Mouse (Mus musculus) adrenal gland, postnatal 4 days (tissue): ENCODE data around the gene Col4a4. TPM values are rescaled to one million over a fixed set of nuclear protein-coding genes. Genes with fewer than 3 reads are reported as not detected.

Source experiments
- DNase-seq, 2 experiments: peaks; one replicate each; pipeline ENCODE4 v3.0.0; 2021 to 2022; ENCODE audit warnings: low spot score in 2 of 2, mixed read lengths in 2 of 2
- total RNA-seq, 2 experiments: library from RNA; stranded (reverse); gene quantifications; 2 replicates each; pipeline ENCODE4 v1.2.3; 2021

The Col4a4 gene
- total RNA-seq, 2 experiments from 2014 or later, result 6.9 to 12.7 TPM

GRCm38 (mm10) chr1:82578320-82578719 is 8.3 kb downstream of the Col4a4 start:
- DNase-seq, result no peak

- DNase-seq, result no peak
Measured at GRCm38 (mm10) chr1:82577915-82578314, 8.7 kb downstream of the Col4a4 start.

DNA sequence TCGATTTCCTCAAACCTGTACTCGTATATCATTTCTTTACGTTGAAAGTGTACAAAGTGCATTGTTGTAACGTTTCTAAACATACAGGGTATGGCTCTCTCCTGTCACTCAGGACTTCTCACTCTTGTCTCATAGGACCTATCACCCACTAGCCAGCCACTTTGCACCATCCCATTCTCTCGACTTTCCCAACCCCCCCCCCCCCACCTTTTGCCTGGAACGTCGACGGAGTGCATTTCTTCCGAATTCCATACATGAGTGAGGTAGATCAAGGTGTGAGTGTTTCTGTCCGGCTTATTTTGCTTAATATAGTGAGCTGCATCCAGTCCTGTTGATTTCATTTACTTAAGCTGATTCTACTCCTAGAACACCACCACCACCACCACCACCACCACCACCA is 9.3 kb downstream of the Col4a4 start:
- no peak for DNase-seq

DNA sequence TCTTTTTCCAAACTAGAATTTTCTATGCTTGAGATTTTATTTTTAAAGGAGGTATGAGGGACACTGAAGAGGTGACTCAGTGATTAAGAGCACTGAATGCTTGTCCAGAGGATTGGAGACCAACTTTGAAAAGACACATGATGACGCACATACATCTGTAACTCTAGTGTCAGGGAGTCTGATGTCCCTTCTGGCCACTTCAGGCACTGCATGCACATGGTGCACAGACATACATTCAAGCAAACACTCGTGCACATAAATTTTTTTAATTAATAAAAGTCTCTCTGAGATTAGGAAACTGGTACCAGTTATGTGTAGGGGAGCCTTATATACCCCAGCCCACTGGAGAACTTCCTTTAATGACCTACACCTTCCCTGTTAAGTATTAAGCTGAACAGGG is 10.5 kb downstream of the Col4a4 start:
- no peak for DNase-seq

GRCm38 (mm10) chr1:82575681-82576080 is 11.0 kb downstream of the Col4a4 start:
- DNase-seq, result no peak

- DNase-seq, result no peak
Measured at GRCm38 (mm10) chr1:82571758-82572157, 14.9 kb downstream of the Col4a4 start.

- DNase-seq, result no peak
Measured at GRCm38 (mm10) chr1:82569405-82569804, 17.2 kb downstream of the Col4a4 start.

GRCm38 (mm10) chr1:82560223-82560622 is 26.4 kb downstream of the Col4a4 start:
- no peak for DNase-seq

- DNase-seq, result no peak
Measured at GRCm38 (mm10) chr1:82554889-82555288, 31.8 kb downstream of the Col4a4 start.

GRCm38 (mm10) chr1:82554443-82554850 is 32.2 kb downstream of the Col4a4 start:
- DNase-seq, result no peak

DNA sequence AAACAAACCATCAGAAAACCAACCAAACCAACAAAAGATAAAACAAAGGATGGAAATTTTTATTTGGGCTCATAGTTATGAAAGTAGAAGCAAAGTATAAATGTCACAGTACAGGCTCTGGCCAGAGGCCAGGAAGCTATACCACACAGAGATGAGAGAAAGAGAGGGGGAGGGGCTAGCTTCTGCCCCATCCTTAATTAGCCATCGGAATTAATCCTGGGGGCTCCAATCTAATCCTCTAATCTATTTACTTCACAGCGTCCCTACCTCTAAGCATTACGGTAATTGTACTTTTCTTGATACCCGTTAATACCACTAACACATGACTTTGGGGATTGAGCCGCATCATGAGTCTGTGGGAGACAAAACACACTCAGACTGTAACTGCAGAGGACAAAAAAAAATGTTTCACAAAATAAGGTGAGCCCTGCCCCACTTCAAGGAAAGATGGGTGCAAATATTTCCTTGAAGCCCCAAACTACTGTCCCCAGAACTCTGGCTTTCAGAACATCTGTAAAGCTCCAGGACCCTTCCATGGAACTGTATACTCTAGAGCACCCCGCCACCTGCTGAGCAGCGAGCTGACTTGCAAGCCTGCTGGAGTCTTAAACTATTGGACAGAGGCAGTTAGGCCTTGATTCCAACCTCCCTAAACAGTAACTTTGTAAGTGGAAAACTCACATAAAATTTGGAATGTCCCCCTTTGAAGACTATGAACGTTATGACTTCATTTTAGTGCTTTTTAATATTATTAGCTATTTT is 41.3 kb downstream of the Col4a4 start:
- DNase-seq, result no peak

DNA sequence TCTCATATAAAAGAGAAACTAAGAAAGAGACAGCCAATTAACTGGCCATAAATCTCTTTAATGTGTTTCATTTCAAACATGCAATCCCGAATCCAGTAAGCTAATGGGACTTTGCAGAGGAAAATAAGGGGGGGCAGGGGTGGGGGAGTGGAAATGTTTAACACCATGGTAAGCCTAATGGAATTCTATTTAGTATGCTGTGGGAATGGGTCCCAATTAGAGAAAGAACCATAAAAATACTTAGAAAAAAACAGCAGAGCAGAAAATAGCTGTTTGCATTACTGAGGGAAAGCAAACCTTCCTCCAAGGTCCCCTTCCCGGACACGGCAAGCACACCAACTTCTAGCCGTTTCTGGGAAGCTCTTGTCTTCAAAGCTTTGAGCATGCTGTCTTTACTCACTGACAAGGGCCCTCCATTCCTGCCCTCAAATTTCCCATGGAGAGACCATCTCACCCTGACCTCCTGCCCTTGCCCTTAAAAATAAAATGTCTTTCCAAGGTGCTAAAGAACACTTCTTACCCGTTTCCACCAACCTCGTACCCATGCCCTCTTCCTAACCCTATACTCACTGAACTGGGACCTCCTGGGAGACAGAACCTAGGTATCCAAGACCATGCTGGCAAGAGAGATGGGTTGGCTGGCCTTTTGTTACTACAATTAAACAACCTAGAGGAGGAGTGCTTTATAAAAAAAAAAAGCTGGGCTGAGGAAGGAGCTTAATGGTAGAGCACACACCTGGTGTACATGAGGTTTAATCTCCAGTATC is 42.0 kb downstream of the Col4a4 start:
- no peak for DNase-seq

- no peak for DNase-seq
Measured at GRCm38 (mm10) chr1:82543934-82544333, 42.7 kb downstream of the Col4a4 start.

DNA sequence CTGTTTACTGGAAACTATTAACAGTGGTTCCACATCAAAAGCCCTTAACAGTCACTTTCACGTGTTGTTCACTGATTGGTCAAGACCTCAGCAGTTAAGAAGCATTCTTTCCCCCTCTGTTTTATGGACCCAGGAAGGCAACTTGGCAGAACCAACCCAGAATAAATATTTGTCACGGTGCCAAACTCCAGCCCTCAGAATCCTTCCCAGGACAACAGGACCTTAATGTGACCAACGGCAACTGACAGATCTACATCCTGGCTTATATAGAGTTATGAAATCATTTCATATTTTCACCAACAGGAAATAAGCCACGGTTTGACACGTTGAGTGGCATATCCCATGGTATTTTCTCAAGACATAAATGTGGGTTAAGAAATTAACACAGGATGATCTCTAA is 46.6 kb downstream of the Col4a4 start:
- DNase-seq, result no peak

DNA sequence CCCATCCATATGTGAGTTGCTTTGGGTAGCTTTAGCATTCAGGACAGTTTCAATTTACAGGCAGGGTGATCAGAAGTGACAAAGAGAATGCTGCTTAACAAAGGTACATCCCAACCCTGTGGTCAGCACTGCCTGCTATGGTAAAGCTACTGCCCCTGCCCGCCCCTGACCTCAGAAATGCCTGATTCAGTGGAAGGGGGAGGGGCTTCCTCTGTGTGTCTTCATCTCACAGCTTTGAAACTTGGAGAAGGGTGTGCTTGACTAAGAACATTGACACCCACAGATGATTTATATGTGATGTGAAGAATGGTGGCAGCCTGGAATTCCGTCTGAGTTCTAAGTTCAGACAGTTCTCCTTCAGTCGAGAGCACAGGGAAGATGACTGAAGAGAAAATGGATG is 48.8 kb downstream of the Col4a4 start:
- DNase-seq, result no peak

- no peak for DNase-seq
Measured at GRCm38 (mm10) chr1:82536515-82537174, 50.0 kb downstream of the Col4a4 start.

DNA sequence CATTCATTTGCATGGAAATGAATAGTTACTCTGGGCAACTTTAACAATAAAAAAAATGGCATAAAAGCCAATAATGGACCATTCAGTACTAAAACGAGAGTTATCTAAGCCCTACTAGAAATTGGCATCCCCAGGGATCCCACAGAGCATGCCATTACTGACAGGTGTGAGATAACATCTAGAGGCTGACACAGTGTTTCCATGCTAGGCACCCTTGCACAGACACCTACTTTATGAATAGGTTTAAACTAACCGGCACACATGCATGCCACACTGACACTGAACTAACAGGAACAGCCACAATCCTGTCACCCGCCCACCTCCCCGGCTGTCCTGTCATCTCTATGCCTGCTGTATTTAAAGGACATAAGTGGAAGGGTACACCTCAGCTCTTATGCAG is 58.7 kb downstream of the Col4a4 start:
- no peak for DNase-seq

GRCm38 (mm10) chr1:82491954-82492353 is 94.7 kb downstream of the Col4a4 start:
- DNase-seq, result no peak

GRCm38 (mm10) chr1:82486371-82486770 is 100.3 kb downstream of the Col4a4 start:
- no peak for DNase-seq

DNA sequence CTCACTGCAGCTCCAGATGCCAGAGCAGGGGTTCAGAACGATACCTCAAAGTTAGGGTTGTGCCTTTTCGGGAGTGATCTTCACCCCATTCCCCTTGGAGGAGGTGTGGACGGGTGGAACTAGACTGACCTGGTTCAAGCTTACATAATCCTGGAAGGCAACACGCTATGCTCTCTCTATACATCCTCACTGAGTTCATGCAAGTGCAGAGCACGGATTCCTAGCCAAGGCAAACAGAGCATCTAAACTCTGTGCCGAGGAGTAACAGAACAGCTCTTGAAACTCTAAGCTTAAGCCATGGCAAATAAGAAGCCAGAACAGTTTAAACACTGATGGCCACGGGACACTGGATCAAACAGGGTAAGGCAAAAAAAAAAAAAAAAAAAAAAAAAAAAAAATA is 104.3 kb downstream of the Col4a4 start:
- no peak for DNase-seq

GRCm38 (mm10) chr1:82479696-82480487 is 106.8 kb downstream of the Col4a4 start:
- no peak for DNase-seq
